Mouse (Mus musculus) heart, adult 2 months (tissue): ENCODE results near the gene Dock8.

ENCODE experiments used
- CTCF ChIP-seq: fragments of 200-600 bp; IDR thresholded peaks from 2 replicates; pipeline ENCODE4 v1.8.1; 2022; ENCODE audit warnings: antibody characterized with exemption, mild to moderate bottlenecking, moderate library complexity
- EP300 ChIP-seq: fragments of 200-500 bp; IDR thresholded peaks from 2 replicates; pipeline ENCODE4 v1.6.1; 2011; ENCODE audit warnings: low read depth, low read length, control low read depth; ENCODE audit not compliant: insufficient read depth
- POLR2A ChIP-seq: fragments of 200-500 bp; IDR thresholded peaks from 2 replicates; pipeline ENCODE4 v1.6.1; 2011; ENCODE audit warnings: mild to moderate bottlenecking, low read depth, low read length, control low read depth; ENCODE audit not compliant: insufficient read depth

- TF ChIP-seq CTCF (no peak), POLR2A (no peak), EP300 (no peak)
Observed at GRCm38 (mm10) chr19:25166412-25166811, 167.1 kb downstream of the Dock8 start.
